Mouse (Mus musculus): ENCODE results near the gene Rnd2. TPM values are rescaled to one million over a fixed set of nuclear protein-coding genes. Genes with fewer than 3 reads are reported as not detected.
A peak's percentile ranks its signal among the peaks of the same experiment; 100 is the strongest.

Gene Rnd2
- polyA plus RNA-seq (2016; fragmentation: Nextera tagmentation; extraction: Ambion mirVana): 5.0 and 6.3 TPM in 2 replicates

GRCm38 (mm10) chr11:101464211-101465100 lies at the start of gene Rnd2:
TSS of gene Rnd2 (plus strand) at chr11:101464999.
- WGBS: 10% methylated on average over 12 of the region's 12 CpGs
- Histone ChIP-seq H3K27me3 (ENCODE audit: low read depth, poor library complexity, severe bottlenecking) (peaks cover 22% of the 10 kb centered on the region), H3K4me1 (peaks cover 80% of the 10 kb centered on the region), H3K27ac (peak within 1 kb of the TSS; percentile 82), H3K36me3 (peaks cover 7% of the 10 kb centered on the region; the same call in 1 of the 2 replicates), H3K4me3 (peak within 1 kb of the TSS; percentile 67), H3K9me3 (replicated peaks) (no peaks in the 10 kb centered on the region)
- DNase-seq (ENCODE audit: low spot score): peak; percentile 56

GRCm38 (mm10) chr11:101415306-101415705 lies 49.5 kb upstream of the Rnd2 start:
- WGBS: 93% methylated on average over 2 of the region's 2 CpGs
- no peaks in the 10 kb centered on the region for H3K9me3 ChIP-seq (replicated peaks)
- no peak overlapping the region for H3K4me3 ChIP-seq
- H3K27me3 ChIP-seq (ENCODE audit: low read depth, poor library complexity, severe bottlenecking): no peaks in the 10 kb centered on the region
- DNase-seq (ENCODE audit: low spot score): no peak
- peaks cover 43% of the 10 kb centered on the region for H3K36me3 ChIP-seq
- H3K27ac ChIP-seq: no peak overlapping the region
- peaks cover 9% of the 10 kb centered on the region for H3K4me1 ChIP-seq

GRCm38 (mm10) chr11:101416433-101417100 lies 48.2 kb upstream of the Rnd2 start:
- H3K36me3 ChIP-seq: peaks cover 30% of the 10 kb centered on the region
- no peaks in the 10 kb centered on the region for H3K9me3 ChIP-seq (replicated peaks)
- peak overlapping the region; percentile 91 for H3K4me3 ChIP-seq
- peaks cover 9% of the 10 kb centered on the region for H3K4me1 ChIP-seq
- WGBS: 2% methylated on average over 11 of the region's 11 CpGs
- H3K27ac ChIP-seq: peak overlapping the region; percentile 93
- DNase-seq (ENCODE audit: low spot score): no peak
- H3K27me3 ChIP-seq (ENCODE audit: low read depth, poor library complexity, severe bottlenecking): no peaks in the 10 kb centered on the region

GRCm38 (mm10) chr11:101417101-101417855 lies 47.5 kb upstream of the Rnd2 start, which contains the start of gene Aarsd1:
TSS of gene Aarsd1 (minus strand) at chr11:101417615.
- H3K4me1 ChIP-seq: peaks cover 9% of the 10 kb centered on the region
- peak within 1 kb of the TSS; percentile 93 for H3K27ac ChIP-seq
- no peaks in the 10 kb centered on the region for H3K9me3 ChIP-seq (replicated peaks)
- under 1% methylated on average over 45 of the region's 45 CpGs for WGBS
- peak within 1 kb of the TSS; percentile 91 for H3K4me3 ChIP-seq
- no peaks in the 10 kb centered on the region for H3K27me3 ChIP-seq (ENCODE audit: low read depth, poor library complexity, severe bottlenecking)
- peak; percentile 93 for DNase-seq (ENCODE audit: low spot score)
- peaks cover 23% of the 10 kb centered on the region for H3K36me3 ChIP-seq

GRCm38 (mm10) chr11:101418991-101419390 lies 45.8 kb upstream of the Rnd2 start:
- no peak for DNase-seq (ENCODE audit: low spot score)
- H3K4me1 ChIP-seq: peaks cover 13% of the 10 kb centered on the region
- H3K4me3 ChIP-seq: no peak overlapping the region
- WGBS: 50% methylated on average over 6 of the region's 6 CpGs
- no peaks in the 10 kb centered on the region for H3K9me3 ChIP-seq (replicated peaks)
- H3K27me3 ChIP-seq (ENCODE audit: low read depth, poor library complexity, severe bottlenecking): no peaks in the 10 kb centered on the region
- H3K27ac ChIP-seq: no peak overlapping the region
- H3K36me3 ChIP-seq: peaks cover 6% of the 10 kb centered on the region

GRCm38 (mm10) chr11:101419610-101420009 lies 45.2 kb upstream of the Rnd2 start:
- no peak overlapping the region for H3K4me3 ChIP-seq
- H3K27ac ChIP-seq: no peak overlapping the region
- 27% methylated on average over 3 of the region's 3 CpGs for WGBS
- DNase-seq (ENCODE audit: low spot score): no peak
- H3K4me1 ChIP-seq: peaks cover 19% of the 10 kb centered on the region
- H3K36me3 ChIP-seq: 0 out of 2 replicates have a peak, but pooled peaks cover 1% of the 10 kb centered on the region
- no peaks in the 10 kb centered on the region for H3K27me3 ChIP-seq (ENCODE audit: low read depth, poor library complexity, severe bottlenecking)
- H3K9me3 ChIP-seq (replicated peaks): no peaks in the 10 kb centered on the region

GRCm38 (mm10) chr11:101420148-101420547 lies 44.7 kb upstream of the Rnd2 start:
- DNase-seq (ENCODE audit: low spot score): no peak
- no peak overlapping the region for H3K27ac ChIP-seq
- H3K27me3 ChIP-seq (ENCODE audit: low read depth, poor library complexity, severe bottlenecking): no peaks in the 10 kb centered on the region
- H3K4me3 ChIP-seq: no peak overlapping the region
- 89% methylated on average over 5 of the region's 5 CpGs for WGBS
- no peaks in the 10 kb centered on the region for H3K9me3 ChIP-seq (replicated peaks)
- H3K36me3 ChIP-seq: no peaks in the 10 kb centered on the region
- peaks cover 20% of the 10 kb centered on the region for H3K4me1 ChIP-seq

GRCm38 (mm10) chr11:101424105-101424851 lies 40.5 kb upstream of the Rnd2 start, which contains the start of gene Gm27029:
TSS of gene Gm27029 (minus strand) at chr11:101424796.
- peak within 1 kb of the TSS; percentile 89 for H3K4me3 ChIP-seq
- DNase-seq (ENCODE audit: low spot score): peak; percentile 39
- WGBS: 6% methylated on average over 23 of the region's 23 CpGs
- peaks cover 28% of the 10 kb centered on the region for H3K4me1 ChIP-seq
- H3K27ac ChIP-seq: peak within 1 kb of the TSS; percentile 82
- no peaks in the 10 kb centered on the region for H3K27me3 ChIP-seq (ENCODE audit: low read depth, poor library complexity, severe bottlenecking)
- H3K36me3 ChIP-seq: peaks cover 4% of the 10 kb centered on the region
- H3K9me3 ChIP-seq (replicated peaks): no peaks in the 10 kb centered on the region

GRCm38 (mm10) chr11:101424925-101425813 lies 39.6 kb upstream of the Rnd2 start, which contains the start of the genes Rundc1 and Ptges3l:
TSS of gene Rundc1 (plus strand) at chr11:101425085.
TSS of gene Ptges3l (minus strand) at chr11:101425333.
- peak; percentile 100 for DNase-seq (ENCODE audit: low spot score)
- H3K27me3 ChIP-seq (ENCODE audit: low read depth, poor library complexity, severe bottlenecking): no peaks in the 10 kb centered on the region
- H3K27ac ChIP-seq: peak within 1 kb of the TSS; percentile 82
- H3K9me3 ChIP-seq (replicated peaks): no peaks in the 10 kb centered on the region
- WGBS: under 1% methylated on average over 81 of the region's 81 CpGs
- peaks cover 13% of the 10 kb centered on the region for H3K36me3 ChIP-seq
- H3K4me3 ChIP-seq: peak within 1 kb of the TSS; percentile 89
- H3K4me1 ChIP-seq: peaks cover 28% of the 10 kb centered on the region

- Histone ChIP-seq H3K36me3 (peaks cover 23% of the 10 kb centered on the region), H3K4me3 (peak overlapping the region; percentile 89), H3K27me3 (ENCODE audit: low read depth, poor library complexity, severe bottlenecking) (no peaks in the 10 kb centered on the region), H3K4me1 (peaks cover 28% of the 10 kb centered on the region), H3K9me3 (replicated peaks) (no peaks in the 10 kb centered on the region), H3K27ac (no peak overlapping the region)
- 70% methylated on average over 8 of the region's 8 CpGs for WGBS
- no peak for DNase-seq (ENCODE audit: low spot score)
Measured at GRCm38 (mm10) chr11:101426165-101426564, 38.6 kb upstream of the Rnd2 start.

GRCm38 (mm10) chr11:101431327-101431726 lies 33.5 kb upstream of the Rnd2 start:
- Histone ChIP-seq H3K27ac (no peak overlapping the region), H3K9me3 (replicated peaks) (no peaks in the 10 kb centered on the region), H3K4me1 (peaks cover 4% of the 10 kb centered on the region), H3K4me3 (no peak overlapping the region), H3K27me3 (ENCODE audit: low read depth, poor library complexity, severe bottlenecking) (no peaks in the 10 kb centered on the region), H3K36me3 (peaks cover 70% of the 10 kb centered on the region)
- DNase-seq (ENCODE audit: low spot score): no peak
- 93% methylated on average over 9 of the region's 9 CpGs for WGBS
